Mouse (Mus musculus) liver, embryonic 12.5 days (tissue): ENCODE measurements at regions not wholly inside any gene's neighbourhood (a gene's known extent, or its start where the extent isn't known, plus 50 kb on each side); places are given as distances from the start of the nearest gene placed in this dataset.

Source experiments
- ATAC-seq: fragments of 200-750 bp; cut with Nextera tagmentation; 2 replicates; pipeline ENCODE4 v1.8.0; 2017; ENCODE audit warnings: moderate number of reproducible peaks, mild to moderate bottlenecking, moderate library complexity
- H3K27ac ChIP-seq: fragments of 300-500 bp; sonication (generic); 2 replicates; pipeline ENCODE4 v1.5.1; 2016; ENCODE audit warnings: mild to moderate bottlenecking
- H3K27me3 ChIP-seq: fragments of 300-500 bp; sonication (generic); replicated peaks from 2 replicates; pipeline ENCODE4 v1.6.1; 2016; ENCODE audit warnings: mild to moderate bottlenecking, moderate library complexity
- H3K36me3 ChIP-seq: fragments of 300-500 bp; sonication (generic); 2 replicates; pipeline ENCODE4 v1.6.1; 2016; ENCODE audit warnings: mild to moderate bottlenecking, moderate library complexity
- H3K4me1 ChIP-seq: fragments of 300-500 bp; sonication (generic); 2 replicates; pipeline ENCODE4 v1.6.1; 2016
- H3K4me2 ChIP-seq: fragments of 300-500 bp; sonication (generic); 2 replicates; pipeline ENCODE4 v1.6.1; 2016; ENCODE audit warnings: mild to moderate bottlenecking, moderate library complexity
- H3K4me3 ChIP-seq: fragments of 300-500 bp; sonication (generic); 2 replicates; pipeline ENCODE4 v1.5.1; 2016; ENCODE audit warnings: mild to moderate bottlenecking, moderate library complexity
- H3K9ac ChIP-seq: fragments of 300-500 bp; sonication (generic); 2 replicates; pipeline ENCODE4 v1.6.1; 2016; ENCODE audit warnings: mild to moderate bottlenecking, moderate library complexity
- H3K9me3 ChIP-seq: fragments of 300-500 bp; sonication (generic); replicated peaks from 2 replicates; pipeline ENCODE4 v1.6.1; 2016; ENCODE audit warnings: mild to moderate bottlenecking, moderate library complexity
- WGBS: fragments of 180-500 bp; shearing (Covaris S2); methylation state at CpG from one replicate; pipeline ENCODE4 v1.1.7; 2016; ENCODE audit not compliant: insufficient replicate concordance; 5-methylcytosine and 5-hydroxymethylcytosine counted together

GRCm38 (mm10) chr2:8756546-8756945 is 1124.5 kb upstream of the 4930412O13Rik start:
- 30% methylated on average over 4 of the region's 4 CpGs for WGBS
- H3K9ac ChIP-seq: no peak overlapping the region
- H3K4me2 ChIP-seq: no peak overlapping the region
- no peaks in the 10 kb centered on the region for H3K9me3 ChIP-seq
- no peak for ATAC-seq
- no peak overlapping the region for H3K27ac ChIP-seq
- no peak overlapping the region for H3K4me3 ChIP-seq
- H3K4me1 ChIP-seq: no peaks in the 10 kb centered on the region
- no peaks in the 10 kb centered on the region for H3K36me3 ChIP-seq
- no peaks in the 10 kb centered on the region for H3K27me3 ChIP-seq

DNA sequence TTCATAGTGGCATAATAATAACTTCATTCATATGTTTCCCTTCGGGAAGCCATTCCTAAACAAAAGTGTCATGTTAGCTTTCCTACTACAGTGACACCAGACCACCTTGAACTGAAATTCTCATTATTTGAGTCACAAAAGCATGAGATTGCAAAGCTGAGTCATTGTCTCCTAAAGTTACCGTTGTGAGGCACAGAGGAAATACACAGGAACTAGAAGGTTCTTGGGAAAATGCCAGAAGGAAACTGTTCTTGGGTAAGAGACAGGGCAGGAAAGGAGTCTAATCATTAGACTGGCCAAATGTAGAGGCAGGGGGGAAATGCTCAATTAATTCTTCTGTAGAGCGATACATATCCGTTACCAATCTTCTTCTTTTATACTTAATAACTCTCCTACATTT is 1110.4 kb upstream of the 4930412O13Rik start:
- Histone ChIP-seq H3K9me3 (no peaks in the 10 kb centered on the region), H3K4me2 (no peak overlapping the region), H3K9ac (no peak overlapping the region), H3K4me1 (no peaks in the 10 kb centered on the region), H3K4me3 (no peak overlapping the region), H3K27me3 (no peaks in the 10 kb centered on the region), H3K36me3 (no peaks in the 10 kb centered on the region), H3K27ac (no peak overlapping the region)
- 51% methylated on average over 4 of the region's 4 CpGs for WGBS
- no peak for ATAC-seq

- H3K36me3 ChIP-seq: no peaks in the 10 kb centered on the region
- 63% methylated on average over 7 of the region's 7 CpGs for WGBS
- no peak overlapping the region for H3K9ac ChIP-seq
- no peak overlapping the region for H3K4me3 ChIP-seq
- no peak overlapping the region for H3K27ac ChIP-seq
- no peak for ATAC-seq
- H3K4me2 ChIP-seq: no peak overlapping the region
- H3K27me3 ChIP-seq: no peaks in the 10 kb centered on the region
- H3K4me1 ChIP-seq: no peaks in the 10 kb centered on the region
- no peaks in the 10 kb centered on the region for H3K9me3 ChIP-seq
Observed at GRCm38 (mm10) chr2:8781152-8781935, 1099.7 kb upstream of the 4930412O13Rik start.

DNA sequence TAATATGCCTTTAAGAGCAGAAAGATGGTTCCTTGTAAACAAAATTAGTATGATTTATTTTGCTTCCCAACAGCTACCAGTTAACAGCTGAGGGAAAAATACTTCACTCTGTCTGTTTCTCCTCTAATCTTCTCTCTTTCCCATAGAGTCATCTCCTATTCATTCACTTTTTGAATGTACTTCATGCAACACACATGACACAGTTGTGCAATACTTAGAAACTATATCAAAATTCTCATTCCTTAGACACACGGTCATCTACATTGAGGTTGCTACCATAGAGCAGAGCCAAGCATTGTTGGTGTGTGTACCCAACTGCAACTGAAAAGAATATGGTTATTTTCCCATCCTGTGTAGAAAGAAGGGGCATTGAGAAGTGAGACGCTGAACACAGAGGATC is 1098.8 kb upstream of the 4930412O13Rik start:
- WGBS: 64% methylated on average over 2 of the region's 2 CpGs
- no peaks in the 10 kb centered on the region for H3K4me1 ChIP-seq
- H3K9me3 ChIP-seq: no peaks in the 10 kb centered on the region
- ATAC-seq: no peak
- H3K4me3 ChIP-seq: no peak overlapping the region
- no peak overlapping the region for H3K27ac ChIP-seq
- H3K9ac ChIP-seq: no peak overlapping the region
- no peak overlapping the region for H3K4me2 ChIP-seq
- no peaks in the 10 kb centered on the region for H3K27me3 ChIP-seq
- H3K36me3 ChIP-seq: no peaks in the 10 kb centered on the region

- H3K27me3 ChIP-seq: no peaks in the 10 kb centered on the region
- no peaks in the 10 kb centered on the region for H3K9me3 ChIP-seq
- no peak overlapping the region for H3K9ac ChIP-seq
- no peak overlapping the region for H3K27ac ChIP-seq
- H3K36me3 ChIP-seq: no peaks in the 10 kb centered on the region
- ATAC-seq: no peak
- H3K4me3 ChIP-seq: no peak overlapping the region
- no peaks in the 10 kb centered on the region for H3K4me1 ChIP-seq
- no peak overlapping the region for H3K4me2 ChIP-seq
- WGBS: 42% methylated on average over 3 of the region's 3 CpGs
Observed at GRCm38 (mm10) chr2:8802061-8802460, 1079.0 kb upstream of the 4930412O13Rik start.

DNA sequence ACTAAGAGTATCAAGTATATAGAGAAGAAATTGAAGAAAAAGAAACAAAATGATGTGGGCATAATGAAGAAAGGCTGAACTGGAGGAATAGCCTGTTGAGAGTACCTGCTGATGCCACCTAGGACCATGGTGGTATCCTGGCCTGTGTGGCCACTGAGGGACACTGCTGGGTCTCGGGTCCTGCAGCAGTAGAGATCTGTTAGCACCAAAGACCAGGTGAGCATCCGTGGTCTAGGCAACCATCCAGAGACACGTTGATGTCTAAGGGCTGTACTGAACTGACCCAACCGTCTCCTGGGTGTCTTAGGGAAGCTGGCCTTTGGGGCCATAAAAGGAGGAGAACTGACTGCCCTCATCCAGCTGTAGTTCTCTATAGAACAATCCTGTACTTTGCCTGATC is 1071.4 kb upstream of the 4930412O13Rik start:
- Histone ChIP-seq H3K27ac (no peak overlapping the region), H3K4me3 (no peak overlapping the region), H3K4me2 (no peak overlapping the region), H3K4me1 (no peaks in the 10 kb centered on the region), H3K36me3 (no peaks in the 10 kb centered on the region), H3K27me3 (no peaks in the 10 kb centered on the region), H3K9ac (no peak overlapping the region), H3K9me3 (no peaks in the 10 kb centered on the region)
- no peak for ATAC-seq
- 56% methylated on average over 4 of the region's 4 CpGs for WGBS

DNA sequence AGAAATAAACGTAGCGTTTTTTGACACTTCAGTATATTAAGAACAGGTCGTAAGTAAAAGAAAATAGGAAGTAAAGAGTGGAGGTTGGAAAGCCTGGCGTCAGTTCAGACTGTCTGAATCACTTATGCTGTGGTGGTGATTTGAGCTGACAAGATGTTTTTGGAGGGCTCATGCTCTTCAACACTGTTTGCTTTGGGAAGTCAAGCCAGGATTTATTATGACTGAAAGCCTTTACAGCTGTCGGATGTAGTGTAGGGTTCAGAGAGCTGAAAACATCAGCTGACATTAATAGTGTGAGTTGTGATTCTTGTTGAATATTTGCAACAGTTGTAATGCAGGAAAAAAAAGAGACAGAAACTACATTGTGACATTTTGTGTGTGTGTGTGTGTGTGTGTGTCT is 1062.9 kb upstream of the 4930412O13Rik start:
- Histone ChIP-seq H3K4me3 (no peak overlapping the region), H3K36me3 (no peaks in the 10 kb centered on the region), H3K4me1 (no peaks in the 10 kb centered on the region), H3K27me3 (no peaks in the 10 kb centered on the region), H3K4me2 (no peak overlapping the region), H3K9ac (no peak overlapping the region), H3K27ac (no peak overlapping the region), H3K9me3 (no peaks in the 10 kb centered on the region)
- ATAC-seq: no peak
- 63% methylated on average over 5 of the region's 5 CpGs for WGBS

- Histone ChIP-seq H3K4me2 (no peak overlapping the region), H3K4me1 (no peaks in the 10 kb centered on the region), H3K9me3 (no peaks in the 10 kb centered on the region), H3K27ac (no peak overlapping the region), H3K27me3 (no peaks in the 10 kb centered on the region), H3K36me3 (no peaks in the 10 kb centered on the region), H3K4me3 (no peak overlapping the region), H3K9ac (no peak overlapping the region)
- ATAC-seq: no peak
- WGBS: 67% methylated on average over 2 of the region's 2 CpGs
Observed at GRCm38 (mm10) chr2:8825406-8825805, 1055.6 kb upstream of the 4930412O13Rik start.
